Mouse (Mus musculus) frontal cortex, postnatal 10 days (tissue): ENCODE measurements around the gene Ppcs.
A peak's percentile ranks its signal among the peaks of the same experiment; 100 is the strongest.

Source experiments
- DNase-seq, 2 experiments: peaks; one replicate each; pipeline ENCODE4 v3.0.0; 2022; ENCODE audit warnings: low spot score in 2 of 2, mixed read lengths in 1 of 2

Ppcs gene

DNA sequence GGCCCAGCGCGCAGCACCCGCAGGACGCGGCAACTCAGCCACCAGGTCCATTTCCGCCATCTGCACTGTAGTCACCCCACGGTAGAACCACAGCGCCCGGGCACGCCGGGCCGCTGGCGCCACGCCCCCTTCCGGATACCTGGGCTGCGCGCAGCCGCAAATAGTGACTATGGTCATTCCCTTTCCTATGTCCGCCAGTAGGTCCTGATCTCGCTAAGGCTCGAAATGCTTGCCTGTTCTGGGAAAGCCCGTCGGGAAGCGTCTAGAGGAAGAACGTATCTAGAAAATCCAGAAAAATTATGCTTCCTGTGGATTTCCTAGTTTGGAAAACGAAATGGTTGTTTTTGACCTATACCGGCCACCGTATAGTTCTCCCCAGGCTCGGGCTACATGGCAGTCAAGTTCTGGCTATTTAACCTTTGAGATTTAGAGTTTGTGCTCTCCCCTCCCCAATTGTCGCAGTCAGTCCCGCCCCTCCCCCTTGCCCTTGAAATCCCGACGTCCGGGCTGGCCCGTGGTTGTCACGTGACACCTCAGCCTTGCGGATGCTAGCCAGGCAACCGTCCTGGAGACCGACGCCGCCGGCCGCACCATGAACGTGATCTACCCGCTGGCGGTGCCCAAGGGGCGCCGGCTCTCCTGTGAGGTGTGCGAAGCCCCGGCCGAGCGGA lies at the start of gene Ppcs, which contains the start of gene Zmynd12:
Gene Ppcs (minus strand): TSS at position 127 of the 671 bp plus-strand sequence.
Gene Zmynd12 (plus strand): TSS at position 521 of the 671 bp plus-strand sequence.
- DNase-seq, result peak; percentile 77 to 82

DNA sequence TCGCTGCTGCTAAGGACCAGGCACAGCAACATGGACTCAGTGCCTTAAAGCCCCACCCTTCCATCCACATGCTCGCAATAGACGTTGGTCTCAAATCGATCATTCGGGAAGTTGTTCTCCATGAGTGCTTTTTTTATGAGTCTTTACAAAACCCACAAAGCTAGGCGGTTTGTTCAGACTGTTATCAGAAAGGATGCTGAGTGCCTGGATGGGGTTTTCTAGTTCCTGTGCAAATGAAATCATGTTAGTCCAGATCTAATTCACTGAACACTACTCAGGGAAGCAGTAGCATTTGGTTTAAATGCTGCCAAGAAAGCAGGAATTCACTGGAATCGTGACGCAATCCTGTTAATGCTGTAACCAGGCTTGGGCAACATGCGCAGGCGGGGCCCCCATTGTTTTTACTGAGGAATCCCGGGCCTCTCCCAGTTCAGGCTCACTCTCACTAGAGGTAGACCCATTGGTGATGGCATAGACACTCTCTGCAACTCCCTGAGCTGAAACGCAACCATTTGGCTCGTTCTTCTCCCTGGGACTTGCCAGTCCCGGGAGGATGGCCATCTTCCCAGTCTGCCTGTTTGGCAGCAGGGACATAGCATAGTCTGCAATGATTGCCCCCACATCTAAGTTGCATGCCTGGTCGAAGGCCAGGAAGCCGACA lies 45.6 kb upstream of the Ppcs start:
- no peak for DNase-seq

DNA sequence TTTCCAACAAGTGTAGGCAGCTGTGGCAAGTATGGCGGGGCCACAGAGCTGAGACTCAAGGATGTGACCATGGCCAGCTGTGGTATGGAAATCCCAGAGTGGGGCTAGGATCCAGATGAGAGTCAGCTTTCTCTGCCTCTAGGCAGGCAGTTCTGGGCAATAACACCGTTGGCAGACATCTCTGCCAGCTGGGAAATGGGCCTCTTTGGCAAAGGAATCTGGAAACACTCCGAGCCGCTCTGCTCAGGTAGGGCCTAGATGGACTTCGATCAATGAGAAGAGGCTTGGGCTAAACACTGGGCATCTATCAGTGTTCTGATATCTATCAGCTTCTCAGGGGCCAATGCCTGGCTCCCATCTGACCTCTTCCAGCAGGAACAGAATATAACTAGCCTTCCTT lies 43.6 kb upstream of the Ppcs start:
- no peak for DNase-seq

DNA sequence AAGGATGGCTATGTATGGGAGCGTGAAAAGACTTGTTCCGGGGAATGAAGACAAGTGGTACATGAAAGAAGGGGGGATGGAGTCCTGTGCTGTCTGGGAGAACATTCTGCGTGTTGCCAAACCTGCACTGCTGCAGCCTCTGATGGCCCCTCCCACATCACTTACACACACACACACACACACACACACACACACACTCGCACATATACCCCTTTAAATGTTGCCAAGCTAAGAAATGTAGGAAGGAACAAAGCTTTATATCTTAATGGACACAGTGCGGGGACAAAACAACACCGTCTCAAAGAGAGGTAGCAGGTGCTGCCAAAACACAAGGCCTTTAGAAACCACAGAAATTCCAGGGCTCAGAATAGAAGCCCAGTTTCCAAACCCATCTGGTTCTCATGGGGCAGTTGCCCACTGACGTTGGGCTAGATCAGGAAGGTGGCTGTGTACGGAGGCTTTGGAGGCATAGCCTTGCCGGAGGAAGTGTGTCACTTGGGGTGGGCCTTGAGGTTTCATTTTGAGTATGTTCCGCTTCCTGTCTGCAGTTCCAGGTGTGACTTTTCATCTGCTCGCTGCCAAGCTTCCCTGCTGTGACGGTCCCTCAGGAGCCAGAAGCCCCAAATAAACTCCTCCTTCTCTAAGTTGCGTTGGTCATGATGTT lies 41.7 kb upstream of the Ppcs start:
- no peak for DNase-seq

DNA sequence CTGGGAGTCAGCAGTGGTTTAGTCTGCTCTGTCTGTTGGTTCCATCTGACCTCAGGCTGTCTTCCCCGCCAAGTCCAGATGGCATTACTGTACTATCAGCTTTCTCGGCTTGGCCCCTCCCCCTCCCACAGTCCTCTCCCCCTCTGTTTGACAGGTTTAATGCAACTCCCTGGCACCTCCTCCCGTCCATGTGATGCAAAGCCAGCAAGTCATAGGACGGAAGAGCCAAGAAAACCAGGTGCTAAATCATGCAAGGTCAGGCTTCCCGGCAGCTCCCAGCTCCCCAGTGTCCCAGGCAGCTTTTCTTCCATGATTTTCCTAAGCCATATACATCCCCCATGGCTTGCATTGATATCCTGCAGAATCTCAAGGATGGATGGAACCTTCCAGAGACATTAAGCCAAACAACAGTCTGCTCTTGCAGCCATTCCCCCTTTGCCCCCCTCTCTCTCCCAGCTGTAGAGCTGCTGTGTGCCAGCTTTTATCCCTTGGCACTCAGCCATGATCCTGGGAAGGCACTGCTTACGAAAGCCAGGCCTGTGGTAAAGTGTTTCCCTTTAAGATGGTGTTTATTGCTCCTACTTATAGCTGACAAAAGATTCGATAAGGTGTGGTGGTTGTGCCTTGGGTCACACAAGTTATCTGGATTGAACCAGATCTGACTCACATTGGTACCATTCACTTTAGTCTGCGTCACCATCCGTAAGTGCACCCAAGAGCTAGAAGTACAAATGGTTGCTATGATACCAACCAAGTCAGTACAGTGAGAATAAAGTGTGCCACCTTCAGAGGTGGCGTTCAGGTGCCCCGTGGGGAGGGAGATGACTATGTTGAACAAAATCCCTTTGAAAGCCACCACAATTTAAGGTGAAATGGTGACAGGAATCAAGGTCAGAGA lies 40.9 kb upstream of the Ppcs start:
- peak; percentile 53 to 55 for DNase-seq

DNA sequence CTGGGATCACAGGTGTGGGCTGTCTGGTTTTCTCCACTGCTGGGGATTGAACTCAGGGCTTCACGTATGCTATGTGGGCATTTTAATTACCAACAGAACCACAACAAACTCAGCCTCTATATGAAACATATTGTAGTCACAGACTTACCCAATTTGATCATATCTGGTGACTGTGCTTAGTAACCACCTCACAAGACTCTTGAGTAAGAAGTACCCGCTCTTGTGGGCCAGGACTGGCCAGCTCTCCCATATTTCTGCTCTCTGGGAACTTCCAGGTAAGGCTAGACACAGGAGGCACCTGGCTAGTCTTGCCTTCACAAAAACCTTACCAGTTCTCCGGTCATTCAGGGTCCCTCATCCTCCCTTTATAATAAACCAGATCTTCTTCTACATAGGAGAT lies 40.2 kb upstream of the Ppcs start:
- DNase-seq, result no peak

DNA sequence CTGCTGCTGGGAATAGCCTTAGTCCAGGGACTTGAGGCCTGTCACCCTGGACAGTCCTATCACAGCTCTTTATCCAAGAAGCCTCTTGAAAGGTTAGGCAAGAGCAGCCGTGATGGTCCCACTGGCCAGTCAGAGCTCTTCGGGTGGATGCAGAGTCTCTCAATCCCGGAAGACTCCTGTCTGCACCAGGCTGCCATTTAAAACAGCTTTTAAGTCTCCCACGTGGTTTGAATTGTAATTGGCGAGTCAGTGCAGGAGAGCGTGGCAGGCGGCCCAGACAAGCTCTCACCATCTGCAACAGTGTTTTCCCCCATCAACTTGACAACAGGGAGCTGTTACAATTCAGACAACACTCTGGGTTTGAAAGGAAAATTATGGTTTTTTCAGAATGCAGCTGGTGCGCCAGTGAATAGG lies 38.5 kb upstream of the Ppcs start:
- DNase-seq, result peak; percentile 72 to 83

DNA sequence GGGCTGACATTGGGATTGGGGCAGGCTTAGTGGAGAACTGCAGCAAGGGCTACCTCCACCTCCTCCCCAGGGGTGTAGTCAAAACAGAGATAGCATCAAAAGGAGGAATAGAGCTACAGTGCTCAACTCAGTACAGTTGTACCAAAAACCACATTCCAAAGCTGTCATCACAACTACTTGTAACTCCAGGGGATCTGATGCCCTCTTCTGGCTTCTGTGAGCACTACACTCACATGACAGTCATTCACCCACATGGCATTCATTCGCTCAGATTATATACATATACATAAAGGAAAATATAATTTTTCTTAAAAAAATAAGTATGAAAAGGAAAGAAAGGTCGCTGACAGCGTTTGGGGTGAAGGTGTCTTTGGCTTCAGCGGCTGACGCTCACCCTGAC lies 38.1 kb upstream of the Ppcs start:
- DNase-seq, result peak in 1 of 2 experiments; percentile 44

DNA sequence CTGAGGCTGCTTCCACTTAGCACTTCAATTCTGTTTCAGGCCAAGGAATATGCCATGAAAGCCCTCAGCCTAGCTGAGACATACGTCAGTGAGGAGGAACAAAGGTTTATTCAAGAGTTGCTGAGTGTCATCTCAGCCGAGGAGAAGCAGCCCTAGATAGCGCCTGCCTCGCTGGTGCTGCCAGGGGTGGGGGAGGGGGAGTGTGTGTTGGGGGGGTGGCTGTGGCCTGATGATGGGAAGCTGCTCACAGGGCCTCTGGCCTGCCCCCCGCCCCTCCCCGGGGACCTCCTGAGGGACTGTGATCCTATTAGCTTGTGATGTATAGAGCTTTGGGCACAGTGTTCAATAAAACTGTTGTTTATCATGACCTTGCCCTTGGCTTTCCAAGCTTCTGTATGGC lies 31.3 kb upstream of the Ppcs start:
- no peak for DNase-seq

DNA sequence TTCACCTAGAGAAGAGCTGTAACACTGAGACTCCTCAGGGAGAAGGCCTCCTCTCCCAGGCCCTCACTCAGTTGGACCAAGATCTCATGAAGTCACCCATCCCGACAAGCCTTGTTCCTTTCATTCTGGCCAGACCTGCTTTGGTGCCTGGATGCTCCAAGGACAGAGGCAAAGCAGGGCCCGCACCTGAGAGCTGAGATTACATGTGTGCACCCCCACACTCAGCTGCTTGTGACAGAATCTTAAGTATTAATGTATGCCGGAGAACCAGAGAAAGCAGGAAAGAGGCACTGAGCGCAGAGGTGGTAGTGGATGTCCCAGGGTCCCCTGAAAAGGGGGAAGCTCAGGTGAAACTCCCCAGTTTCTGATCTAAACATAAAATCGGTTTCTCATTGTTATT lies 30.9 kb upstream of the Ppcs start:
- no peak for DNase-seq

DNA sequence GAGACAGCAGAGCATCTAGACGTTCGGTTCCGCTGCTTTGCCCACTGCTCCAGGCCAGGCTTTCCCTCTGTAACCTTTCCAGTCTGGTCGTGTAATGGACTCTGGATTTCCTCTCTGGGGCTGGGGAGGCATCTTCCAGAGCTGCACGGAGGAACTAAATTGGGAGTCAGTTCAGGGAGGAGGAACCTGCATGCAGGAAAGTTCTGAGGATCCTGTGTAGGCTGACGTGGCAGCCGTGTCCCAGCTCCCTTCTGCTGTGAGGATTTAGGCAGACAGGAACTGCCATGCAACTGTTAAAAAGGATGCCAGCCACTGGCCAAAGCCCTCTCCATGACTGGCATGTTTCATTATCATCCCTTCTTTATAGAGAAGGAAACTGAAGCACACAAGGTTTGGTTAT lies 28.2 kb upstream of the Ppcs start:
- DNase-seq, result no peak

DNA sequence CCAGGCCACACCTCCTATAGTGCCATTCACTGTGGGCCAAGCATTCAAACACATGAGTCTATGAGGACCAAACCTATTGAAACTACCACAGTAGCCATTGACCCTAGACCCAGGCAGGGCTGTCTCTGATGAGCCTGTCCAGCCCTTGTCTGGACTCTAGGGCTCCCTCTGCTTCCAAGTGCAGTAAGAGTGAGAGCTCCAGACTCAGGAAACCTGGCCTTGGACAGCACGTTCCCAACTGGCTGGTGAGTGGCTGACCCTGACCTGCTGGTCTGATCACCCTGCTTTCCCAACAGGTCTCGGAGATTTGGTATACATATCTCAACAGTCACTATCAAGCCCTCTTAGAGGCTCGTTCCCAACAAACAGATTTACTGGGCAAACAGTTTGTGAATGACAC lies 25.6 kb upstream of the Ppcs start:
- no peak for DNase-seq

DNA sequence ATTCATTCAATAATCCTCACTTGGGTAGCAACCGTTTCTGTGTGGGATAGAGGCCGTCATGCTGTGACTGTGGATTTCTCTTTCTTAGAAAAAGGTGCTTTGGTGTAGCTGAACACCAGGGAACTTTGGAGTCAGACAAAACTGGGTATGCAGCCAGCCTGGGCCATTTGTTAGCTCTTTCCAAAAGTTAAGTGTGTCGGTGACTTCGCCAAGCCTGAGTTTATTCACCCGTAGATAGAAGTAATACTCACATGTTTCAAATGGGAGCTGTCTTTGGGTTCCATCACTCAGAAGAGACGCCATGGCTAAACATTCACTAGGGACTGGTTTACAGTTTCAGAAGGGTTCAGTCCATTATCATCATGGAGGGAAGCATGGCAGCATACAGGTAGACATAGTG lies 25.0 kb upstream of the Ppcs start:
- DNase-seq, result no peak

DNA sequence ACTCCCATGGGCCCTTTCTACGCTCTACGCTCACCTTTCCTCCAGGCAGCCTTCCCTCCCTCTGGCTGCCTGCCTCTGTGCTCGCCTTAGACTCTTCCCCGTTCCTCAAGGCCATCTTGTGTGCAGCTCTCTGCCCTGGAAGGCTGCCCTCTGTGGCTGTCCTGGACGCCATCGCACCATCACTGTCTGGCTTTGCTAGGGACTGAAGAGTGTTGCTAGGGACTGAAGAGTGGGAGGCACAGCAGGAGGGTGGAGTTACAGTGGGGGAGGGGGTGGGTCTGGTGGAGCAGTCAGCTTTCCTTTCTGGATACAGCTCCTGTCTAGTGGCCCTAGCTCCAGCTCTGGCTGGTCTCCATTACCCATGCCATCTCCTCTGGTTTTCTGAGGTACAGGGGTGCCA lies 20.3 kb upstream of the Ppcs start:
- no peak for DNase-seq

DNA sequence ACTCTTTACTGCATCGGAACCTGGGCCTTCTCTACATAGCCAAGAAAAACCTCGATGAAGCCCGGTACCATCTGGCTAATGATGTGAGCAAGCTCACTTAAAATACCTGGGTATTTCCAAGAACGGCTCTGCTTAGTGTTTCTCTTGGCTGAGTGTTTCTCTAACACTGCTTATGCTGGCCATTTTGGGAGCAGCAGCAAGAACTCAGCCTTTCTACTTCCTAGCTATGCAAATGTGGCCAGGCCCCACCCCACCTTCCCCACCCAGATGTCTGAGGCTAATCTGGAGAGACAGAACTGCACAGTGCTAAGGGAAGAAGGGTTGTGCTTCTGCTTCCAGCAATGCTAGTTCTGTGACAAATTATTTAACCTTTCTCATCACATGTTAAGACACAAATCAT lies 19.6 kb upstream of the Ppcs start:
- no peak for DNase-seq

DNA sequence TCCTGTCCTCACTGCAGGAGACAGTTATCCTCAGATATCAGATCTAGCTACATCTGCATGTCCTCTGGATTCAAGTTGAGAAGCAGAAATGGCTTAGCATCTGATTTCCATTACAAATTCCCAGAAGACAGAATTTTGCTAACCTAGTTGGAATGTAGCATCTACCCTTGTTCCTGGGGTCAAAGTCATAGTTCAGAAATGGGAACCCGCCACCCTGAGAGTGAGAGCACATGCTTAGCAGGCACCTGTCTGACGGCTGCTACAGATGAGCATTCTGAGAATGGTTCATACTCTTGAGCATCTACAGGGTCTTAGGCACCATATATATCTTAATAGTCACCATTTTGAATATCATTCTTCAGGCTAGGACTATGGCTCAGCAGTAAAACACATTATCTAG lies 15.7 kb upstream of the Ppcs start:
- DNase-seq, result no peak

DNA sequence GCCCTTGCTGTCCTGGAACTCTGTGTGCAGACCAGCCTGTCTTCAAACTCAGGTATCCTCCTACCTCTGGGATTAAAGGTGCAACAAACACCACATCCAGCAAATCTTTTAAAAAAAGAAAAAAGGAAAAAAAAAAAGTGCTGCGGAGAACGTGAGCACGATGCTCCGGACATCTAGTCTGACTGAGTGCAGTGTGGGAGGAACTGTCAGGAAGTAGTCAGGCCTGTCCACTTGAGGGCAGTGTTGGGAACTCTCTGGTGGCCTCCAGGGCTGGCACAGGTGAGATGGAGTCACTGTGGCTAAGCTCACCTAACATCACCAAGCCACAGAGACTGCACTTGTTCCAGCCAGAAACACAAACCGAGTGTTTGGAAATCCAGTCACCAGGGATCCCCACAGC lies 8.5 kb upstream of the Ppcs start:
- no peak for DNase-seq

DNA sequence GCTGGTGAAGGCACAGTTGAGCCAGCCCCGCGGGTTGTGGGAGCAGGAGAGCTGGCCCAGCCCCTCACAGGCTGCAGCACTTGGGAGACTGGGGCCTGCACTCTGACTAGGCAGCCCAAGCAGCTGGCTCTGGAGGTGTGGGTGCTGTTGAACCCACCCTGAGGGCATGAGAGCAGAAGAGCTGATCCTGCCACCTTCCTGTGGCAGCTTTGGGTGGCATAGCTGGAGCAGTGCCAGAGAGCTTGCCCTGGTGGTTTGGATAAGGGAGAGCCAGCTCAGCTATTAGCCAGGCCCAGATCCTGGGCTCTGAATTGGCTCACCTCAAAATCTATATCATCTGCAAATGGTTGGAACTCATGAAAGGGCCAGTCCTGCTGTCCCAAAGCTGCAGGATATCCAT lies 5.5 kb upstream of the Ppcs start:
- no peak for DNase-seq

DNA sequence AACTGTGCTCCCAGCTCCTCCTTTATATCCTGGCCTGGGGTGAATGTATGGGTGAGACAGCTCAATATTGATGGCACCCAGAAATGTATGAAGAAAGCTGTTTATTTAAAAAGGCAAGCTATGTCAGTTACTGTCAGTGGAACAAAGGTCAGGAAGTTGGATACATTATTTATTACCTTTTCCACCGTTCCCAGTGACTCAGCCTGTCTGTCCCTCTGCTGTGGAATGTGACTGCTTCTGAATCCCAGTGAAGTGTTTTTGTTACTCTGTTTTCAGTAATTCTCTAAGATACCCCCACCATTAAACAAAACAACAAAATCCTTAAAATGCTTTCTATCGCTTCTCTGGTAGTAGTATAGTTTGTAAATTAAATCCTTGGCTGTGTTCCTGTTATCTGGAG lies 3.4 kb upstream of the Ppcs start:
- no peak for DNase-seq

DNA sequence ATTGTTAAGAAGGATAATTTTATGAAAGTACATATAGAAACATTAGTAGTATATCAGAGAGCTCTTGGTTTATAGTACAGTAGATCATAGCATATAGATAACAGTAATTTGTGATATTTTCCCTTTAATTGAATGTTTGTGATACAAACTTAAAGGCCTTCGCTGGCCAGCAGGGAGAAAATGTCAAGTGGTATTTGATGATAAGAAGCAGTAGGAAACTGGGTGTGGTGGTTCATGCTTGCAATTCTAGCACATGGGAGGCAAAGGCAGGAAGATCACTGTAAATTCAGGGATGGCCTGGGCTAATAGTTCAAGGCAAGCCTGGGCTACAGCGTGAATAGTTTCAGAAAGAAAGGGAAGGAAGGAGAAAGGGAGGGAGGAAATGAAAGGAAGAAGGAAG lies 2.9 kb upstream of the Ppcs start:
- no peak for DNase-seq

DNA sequence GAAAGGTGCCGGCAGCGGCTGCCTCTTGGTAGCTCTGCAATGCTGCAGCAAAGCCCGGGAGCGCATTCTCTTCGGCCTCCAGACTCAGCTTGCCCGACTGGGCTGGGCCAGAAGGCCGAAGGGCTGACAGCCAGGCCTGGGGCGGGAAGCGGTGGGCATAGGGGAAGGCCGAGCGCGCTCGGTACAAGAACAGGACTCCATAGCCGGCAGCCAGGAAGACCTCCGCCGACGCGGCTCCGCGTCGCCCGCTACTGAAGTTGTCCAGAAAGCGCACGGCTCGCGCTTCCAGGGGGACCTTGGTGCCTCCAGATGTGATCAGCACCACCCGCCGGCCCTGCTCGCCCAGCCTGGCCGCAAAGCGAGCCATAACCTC lies 313 bp downstream of the Ppcs start:
- no peak for DNase-seq

DNA sequence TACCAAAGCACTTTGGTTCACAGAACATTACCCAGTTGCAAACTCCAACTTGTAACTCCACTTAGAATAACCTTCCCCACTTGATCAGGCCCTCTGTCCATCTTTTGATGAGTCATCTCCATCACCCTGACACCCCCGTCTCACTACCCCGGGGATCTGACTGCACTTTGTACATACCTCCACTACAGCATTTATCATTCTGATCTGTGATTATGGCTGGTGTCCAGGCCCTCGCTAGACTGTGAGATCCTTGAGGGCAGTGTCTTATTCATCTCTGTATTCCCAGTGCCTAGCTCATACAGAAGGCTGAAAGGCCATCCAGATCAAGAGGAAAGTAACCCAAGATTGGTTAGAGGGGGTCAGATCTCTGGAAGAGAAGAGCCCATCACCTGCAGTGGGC lies 1.0 kb downstream of the Ppcs start:
- DNase-seq, result no peak
